Mouse (Mus musculus): ENCODE measurements around the gene Shisal1.
A peak's percentile ranks its signal among the peaks of the same experiment; 100 is the strongest.

Gene Shisal1

GRCm38 (mm10) chr15:84446997-84447396, at the start of gene Shisal1:
TSS of gene Shisal1 (minus strand) at chr15:84447097.
- DNase-seq (ENCODE audit: low spot score in 2 of 2), result no peak

- DNase-seq (ENCODE audit: low spot score in 2 of 2), result no peak
Measured at GRCm38 (mm10) chr15:84490486-84490885, 43.6 kb upstream of the Shisal1 start.

- DNase-seq (ENCODE audit: low spot score in 2 of 2), result no peak
Measured at GRCm38 (mm10) chr15:84484255-84484654, 37.4 kb upstream of the Shisal1 start.

- no peak for DNase-seq (ENCODE audit: low spot score in 2 of 2)
Measured at GRCm38 (mm10) chr15:84483622-84484021, 36.7 kb upstream of the Shisal1 start.

DNA sequence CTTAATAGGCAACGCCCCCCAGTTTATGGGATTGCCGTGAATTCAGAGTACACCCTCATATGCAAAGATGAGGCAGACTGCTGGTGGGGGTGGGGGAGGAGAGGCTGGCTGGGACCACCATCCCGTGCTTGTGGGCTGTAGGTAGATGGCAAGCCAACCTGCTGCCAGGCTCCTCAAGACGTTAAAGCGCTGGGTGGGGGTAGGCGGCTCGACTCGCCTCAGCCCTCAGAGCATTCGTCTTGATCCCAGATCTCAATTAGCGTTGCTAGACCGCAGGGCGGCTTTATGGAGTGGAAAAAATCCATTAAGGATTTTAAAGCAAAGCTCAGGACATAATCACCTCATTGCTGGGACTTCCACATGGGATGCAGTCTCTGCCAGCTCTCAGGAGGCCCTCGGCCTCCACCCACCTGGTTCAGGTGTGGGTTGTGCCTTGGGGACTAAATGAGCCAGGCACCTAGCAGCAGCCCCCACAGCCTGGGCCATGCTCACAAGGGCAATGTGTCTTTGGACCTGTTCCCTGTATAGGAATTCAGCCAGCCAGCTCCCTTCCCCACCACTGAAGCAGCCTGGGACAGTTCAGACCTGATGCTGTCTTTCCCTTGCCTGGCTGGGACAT, 34.5 kb upstream of the Shisal1 start:
- DNase-seq (ENCODE audit: low spot score in 2 of 2), result no peak

- DNase-seq (ENCODE audit: low spot score in 2 of 2), result no peak
Measured at GRCm38 (mm10) chr15:84469391-84469790, 22.5 kb upstream of the Shisal1 start.

DNA sequence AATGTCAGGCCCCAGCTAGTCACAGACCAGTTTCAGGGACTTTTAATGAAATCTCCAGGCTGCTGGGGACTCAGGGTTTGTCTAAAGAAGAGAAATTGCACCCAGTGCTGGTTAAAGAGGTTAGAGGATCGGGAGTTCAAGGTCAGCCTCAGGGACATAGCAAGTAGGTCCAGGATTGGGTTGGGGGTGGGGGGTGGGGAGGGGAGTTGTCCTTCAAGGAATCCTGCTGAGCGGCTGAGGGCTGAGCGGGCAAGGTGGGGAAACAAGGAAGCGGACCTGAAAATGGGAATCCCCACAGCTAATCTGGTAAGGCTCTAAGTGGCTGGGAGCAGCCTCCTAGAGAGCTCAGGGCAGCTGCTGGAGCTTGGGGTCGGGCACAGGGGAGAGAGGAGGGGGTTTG, 20.9 kb upstream of the Shisal1 start:
- no peak for DNase-seq (ENCODE audit: low spot score in 2 of 2)

GRCm38 (mm10) chr15:84466458-84467267, 19.8 kb upstream of the Shisal1 start:
- no peak for DNase-seq (ENCODE audit: low spot score in 2 of 2)

- DNase-seq (ENCODE audit: low spot score in 2 of 2), result no peak
Measured at GRCm38 (mm10) chr15:84461429-84461828, 14.5 kb upstream of the Shisal1 start.

DNA sequence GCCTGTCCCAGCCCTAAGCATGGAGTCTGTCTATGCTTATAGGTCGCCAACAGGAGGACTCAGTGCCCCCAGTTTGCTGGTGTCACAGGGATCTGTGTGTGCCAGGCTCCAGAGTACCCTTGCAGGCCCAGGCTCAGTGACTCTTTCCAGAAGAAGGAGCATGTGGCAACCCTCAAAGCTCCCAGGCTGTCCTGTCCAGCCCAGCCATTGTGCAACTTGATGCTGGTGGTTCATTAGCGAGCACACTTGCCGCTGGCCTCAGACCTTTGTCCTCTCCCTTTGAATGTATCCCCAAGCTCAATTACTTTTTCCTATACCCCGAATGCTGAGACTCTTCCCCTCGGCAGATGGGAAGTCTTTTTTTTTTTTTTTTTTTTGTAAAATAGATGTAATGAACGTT, 12.1 kb upstream of the Shisal1 start:
- no peak for DNase-seq (ENCODE audit: low spot score in 2 of 2)

GRCm38 (mm10) chr15:84455286-84455685, 8.4 kb upstream of the Shisal1 start:
- DNase-seq (ENCODE audit: low spot score in 2 of 2), result no peak

- no peak for DNase-seq (ENCODE audit: low spot score in 2 of 2)
Measured at GRCm38 (mm10) chr15:84453091-84453490, 6.2 kb upstream of the Shisal1 start.

GRCm38 (mm10) chr15:84450441-84451183, 3.7 kb upstream of the Shisal1 start:
- peak; percentile 81 for DNase-seq (ENCODE audit: low spot score in 2 of 2)

DNA sequence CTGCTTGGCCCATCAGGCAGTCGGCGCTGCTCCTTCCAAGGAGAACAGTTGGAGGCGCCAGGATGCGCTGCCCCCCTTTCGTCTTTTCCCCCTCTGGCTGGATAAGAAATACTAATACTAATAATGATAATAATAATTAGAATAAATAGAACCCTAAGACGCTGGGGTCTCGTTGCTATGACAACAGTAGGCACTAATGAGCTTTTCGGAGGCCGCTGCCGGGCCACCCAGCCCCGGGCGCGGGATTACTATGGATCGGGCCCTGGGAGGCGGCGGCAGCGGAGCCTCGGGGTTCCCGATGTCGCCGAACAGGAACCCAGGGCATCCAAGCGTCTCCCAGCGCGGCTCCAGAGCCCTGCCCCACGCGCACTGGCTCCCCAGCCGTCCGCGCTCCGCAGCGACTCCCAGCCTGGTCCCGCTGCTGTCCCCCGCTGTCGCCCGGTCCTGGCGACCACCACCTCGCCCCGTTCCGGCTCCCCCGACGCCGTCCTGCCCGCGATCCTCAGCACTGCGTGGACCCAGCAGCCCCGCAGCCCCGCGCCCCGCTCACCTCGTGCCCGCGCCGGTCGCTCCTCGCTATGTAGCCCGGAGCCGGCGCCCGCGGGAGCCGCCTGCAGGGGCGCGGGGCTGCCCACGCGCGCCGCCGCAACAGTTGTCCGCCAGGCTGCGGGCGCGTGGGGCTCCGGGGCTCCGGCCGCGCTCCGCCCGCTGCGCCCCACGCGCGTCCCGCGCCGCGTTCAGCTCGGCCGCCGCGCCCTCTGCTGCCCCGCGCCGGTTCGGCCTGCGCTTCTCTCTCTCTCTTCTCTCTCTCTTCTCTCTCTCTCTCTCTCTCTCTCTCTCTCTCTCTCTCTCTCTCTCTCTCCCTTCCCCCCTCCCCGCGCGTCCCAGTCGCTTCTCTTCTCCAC, 833 bp downstream of the Shisal1 start:
- no peak for DNase-seq (ENCODE audit: low spot score in 2 of 2)

- no peak for DNase-seq (ENCODE audit: low spot score in 2 of 2)
Measured at GRCm38 (mm10) chr15:84444181-84444580, 2.7 kb downstream of the Shisal1 start.

- DNase-seq (ENCODE audit: low spot score in 2 of 2), result no peak
Measured at GRCm38 (mm10) chr15:84443631-84444030, 3.3 kb downstream of the Shisal1 start.

GRCm38 (mm10) chr15:84441682-84442315, 5.1 kb downstream of the Shisal1 start:
- DNase-seq (ENCODE audit: low spot score in 2 of 2), result no peak

- no peak for DNase-seq (ENCODE audit: low spot score in 2 of 2)
Measured at GRCm38 (mm10) chr15:84440820-84441219, 6.1 kb downstream of the Shisal1 start.

DNA sequence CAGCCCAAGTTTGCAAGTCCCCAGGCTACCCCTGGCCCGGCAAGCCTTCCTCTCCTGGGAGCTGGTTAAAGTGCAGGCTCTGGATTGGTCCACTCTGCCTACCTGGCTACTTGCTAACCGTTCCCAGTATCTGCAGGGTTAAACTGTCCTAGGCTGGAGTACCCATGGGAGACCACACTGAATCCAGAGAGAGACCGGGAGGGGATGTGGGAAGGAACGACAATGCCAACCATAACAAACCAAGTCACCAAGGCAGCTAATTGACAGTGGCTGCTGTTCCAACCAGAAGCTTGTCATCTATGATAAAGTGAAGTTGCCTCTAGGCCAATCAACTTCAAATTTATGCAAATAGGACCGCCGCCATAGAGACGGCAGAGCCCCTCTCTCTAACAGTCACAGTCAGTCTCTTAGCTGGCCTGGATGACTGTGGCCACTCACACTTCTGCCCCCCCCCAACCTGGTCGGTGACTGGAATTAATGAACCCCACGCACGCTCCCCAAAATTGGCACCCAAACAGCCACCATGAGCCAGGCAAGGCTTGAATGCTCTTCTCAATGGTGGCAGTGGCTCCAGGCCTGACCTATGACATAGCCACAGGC, 13.2 kb downstream of the Shisal1 start:
- no peak for DNase-seq (ENCODE audit: low spot score in 2 of 2)

DNA sequence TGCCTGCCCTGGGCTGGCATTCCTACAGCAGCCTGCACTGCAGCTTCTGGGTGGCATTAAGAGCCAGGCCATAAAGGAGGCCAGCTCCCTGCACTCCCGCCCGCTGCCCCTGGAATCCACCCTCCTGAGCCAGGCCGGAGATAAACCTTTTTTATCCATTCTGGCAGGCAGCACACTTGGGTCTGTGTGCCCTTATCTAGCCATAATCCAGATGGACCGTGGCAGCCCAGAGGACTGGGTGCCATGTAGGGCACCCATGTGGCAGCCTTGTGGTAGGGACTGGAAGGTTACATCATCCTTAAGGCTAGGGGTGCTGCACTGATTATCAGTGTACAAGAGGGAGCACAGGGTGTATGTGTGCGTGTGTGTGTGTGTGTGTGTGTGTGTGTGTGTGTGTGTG, 16.4 kb downstream of the Shisal1 start:
- no peak for DNase-seq (ENCODE audit: low spot score in 2 of 2)

GRCm38 (mm10) chr15:84427624-84428023, 19.3 kb downstream of the Shisal1 start:
- no peak for DNase-seq (ENCODE audit: low spot score in 2 of 2)
